Mouse (Mus musculus) adipose tissue, adult 10 weeks (tissue): ENCODE results near the gene Zp1. TPM values are rescaled to one million over a fixed set of nuclear protein-coding genes. Genes with fewer than 3 reads are reported as not detected.

ENCODE experiments used
- polyA plus RNA-seq: library from polyadenylated mRNA; stranded (reverse); fragments of 350-450 nt; fragmentation: Illumina TruSeq; extraction: RNeasy Lipid Tissue Mini Kit (QIAGEN cat#74804); gene quantifications from one replicate; pipeline ENCODE4 v1.2.3, GENCODE M21; 2014; ENCODE audit warnings: low read depth, low replicate concordance

Gene Zp1
- not detected for polyA plus RNA-seq

DNA sequence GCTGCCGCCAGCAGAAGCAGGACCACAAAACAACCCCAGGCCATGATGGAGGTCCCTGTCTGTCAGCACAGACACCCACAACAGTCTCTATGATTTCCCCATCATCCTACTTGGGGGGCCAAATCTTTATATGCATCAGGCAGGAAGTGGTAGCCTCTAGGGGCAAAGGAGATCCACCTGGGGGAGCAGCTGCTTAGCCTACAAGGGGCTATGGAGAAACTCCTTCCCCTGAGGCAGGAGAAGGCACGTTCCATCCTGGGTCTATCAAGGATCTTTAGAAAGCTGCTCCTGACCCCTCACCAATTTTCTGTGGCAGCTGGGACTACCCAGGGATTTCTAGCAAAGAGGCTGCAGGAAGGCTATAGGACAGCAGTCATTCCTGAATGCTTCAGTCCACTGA, at the start of gene Zp1:
Gene Zp1, minus strand, starts transcription at position 101 of the 400 bp plus-strand sequence.

DNA sequence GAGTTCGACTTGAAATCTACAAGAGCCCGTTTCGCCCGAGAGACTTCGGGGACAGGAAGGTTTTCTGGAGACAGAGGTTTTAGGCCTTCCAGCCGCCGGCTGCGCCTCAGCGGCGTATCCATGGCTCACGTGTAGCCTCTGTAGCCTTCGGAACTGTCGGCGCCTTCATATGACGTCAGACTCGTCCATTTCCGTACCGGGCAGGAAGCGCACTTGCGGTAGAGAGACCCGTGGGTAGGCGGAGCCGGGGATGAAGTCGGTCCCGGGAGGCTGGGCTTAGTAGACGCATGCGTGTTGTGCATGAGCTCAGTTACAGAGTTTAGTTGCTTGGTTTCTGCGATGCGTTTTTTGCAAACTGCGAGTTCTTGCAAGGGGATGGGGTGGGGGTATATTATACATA, 28.7 kb upstream of the Zp1 start, which contains the start of gene Ccdc86:
Gene Ccdc86, minus strand, starts transcription at position 155 of the 400 bp plus-strand sequence.

DNA sequence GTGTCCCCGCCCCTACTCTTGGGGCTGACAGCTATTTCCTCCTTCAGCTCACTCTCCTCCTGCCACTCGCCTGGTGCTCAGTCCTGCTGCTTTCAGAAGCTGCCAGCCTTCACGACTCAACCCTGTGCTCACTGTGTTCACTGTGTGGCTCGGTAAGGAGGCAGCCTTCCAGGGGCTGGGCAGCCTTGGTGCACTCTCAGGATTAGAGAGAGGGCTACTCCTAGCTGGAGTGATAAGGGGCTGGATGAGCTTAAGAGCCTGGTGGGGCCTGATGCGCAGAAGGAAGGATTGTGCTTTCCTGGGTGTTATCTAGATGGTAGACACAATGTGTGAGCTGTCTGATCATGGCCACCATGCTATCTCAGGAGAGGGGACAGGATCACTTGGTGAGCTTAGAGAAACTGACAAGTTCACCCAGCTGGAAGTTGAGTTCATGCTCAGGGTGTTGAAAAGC, 16.7 kb upstream of the Zp1 start, which contains the start of gene Ptgdr2:
Gene Ptgdr2, plus strand, starts transcription at position 51 of the 454 bp plus-strand sequence.

GRCm38 (mm10) chr19:10895016-10895528, 25.4 kb downstream of the Zp1 start, which contains the start of gene Prpf19:
Prpf19 (plus strand) TSS chr19:10895231.

GRCm38 (mm10) chr19:10881426-10882154, 38.8 kb downstream of the Zp1 start, which contains the start of gene Tmem109:
Tmem109 (minus strand) TSS chr19:10882001.

GRCm38 (mm10) chr19:10869886-10870527, 50.4 kb downstream of the Zp1 start, which contains the start of gene Tmem132a:
Tmem132a (minus strand) TSS chr19:10869940.

Other genes with a start within 250 kb of the Zp1 start
- gene Pga5, start 242.6 kb downstream of the Zp1 start, polyA plus RNA-seq: not detected
- gene Vps37c, start 231.9 kb downstream of the Zp1 start, polyA plus RNA-seq: 24.5 TPM
- gene Cd5, start 181.6 kb downstream of the Zp1 start, polyA plus RNA-seq: 0.87 TPM
- 0.94 TPM for gene Cd6, start 90.6 kb downstream of the Zp1 start, polyA plus RNA-seq
- 3.3 TPM for gene Slc15a3, start 80.9 kb downstream of the Zp1 start, polyA plus RNA-seq
- gene Tmem132a, start 50.7 kb downstream of the Zp1 start, polyA plus RNA-seq: 7.4 TPM
- gene Tmem109, start 38.6 kb downstream of the Zp1 start, polyA plus RNA-seq: 79.0 TPM
- gene Prpf19, start 25.4 kb downstream of the Zp1 start, polyA plus RNA-seq: 94.9 TPM
- not detected for gene Ptgdr2, start 16.5 kb upstream of the Zp1 start, polyA plus RNA-seq
- 8.0 TPM for gene Ccdc86, start 28.6 kb upstream of the Zp1 start, polyA plus RNA-seq
- gene Ms4a10, start 54.0 kb upstream of the Zp1 start, polyA plus RNA-seq: not detected
- not detected for gene Ms4a15, start 72.6 kb upstream of the Zp1 start, polyA plus RNA-seq
- gene Ms4a18, start 97.4 kb upstream of the Zp1 start, polyA plus RNA-seq: not detected
- gene Ms4a8a, start 160.5 kb upstream of the Zp1 start, polyA plus RNA-seq: 5.2 TPM
- gene 1700017D01Rik, start 210.2 kb upstream of the Zp1 start, polyA plus RNA-seq: 4.1 TPM
- 3.5 TPM for gene 1700025F22Rik, start 244.7 kb upstream of the Zp1 start, polyA plus RNA-seq